Mouse (Mus musculus) testis, adult 2 months (tissue): Measurements from ENCODE around the gene Plbd1.

ENCODE experiments used
- CTCF ChIP-seq: fragments of 200-500 bp; IDR thresholded peaks from 2 replicates; pipeline ENCODE4 v1.5.1; 2012; ENCODE audit warnings: low read depth, mild to moderate bottlenecking, inconsistent platforms, low read length, moderate library complexity; ENCODE audit not compliant: control insufficient read depth, insufficient read depth, insufficient replicate concordance
- POLR2A ChIP-seq: fragments of 200-500 bp; IDR thresholded peaks from 2 replicates; pipeline ENCODE4 v1.6.1; 2012; ENCODE audit warnings: low read depth, mild to moderate bottlenecking, inconsistent platforms, low read length, moderate library complexity; ENCODE audit not compliant: control insufficient read depth

GRCm38 (mm10) chr6:136653331-136653730 lies 8.4 kb downstream of the Plbd1 start:
- no peak for TF ChIP-seq POLR2A
- no peak for TF ChIP-seq CTCF
